Mouse (Mus musculus): ENCODE results near the gene Mgarp.

- TF ChIP-seq CTCF (IDR thresholded peaks at IDR 0.05; ENCODE audit: borderline replicate concordance, extremely low read depth, insufficient read depth, insufficient read length) (no peak), POLR2A (IDR thresholded peaks at IDR 0.05; ENCODE audit: borderline replicate concordance, extremely low read depth, insufficient read depth, insufficient read length, poor library complexity, severe bottlenecking) (no peak)
These were observed 16.5 kb downstream of the Mgarp start for GRCm38 (mm10) chr3:51379786-51380659.

Data from brain, embryonic 14.5 days (tissue).